ENCODE assay signal across 25 mouse cellular contexts in the genomic region with DNA sequence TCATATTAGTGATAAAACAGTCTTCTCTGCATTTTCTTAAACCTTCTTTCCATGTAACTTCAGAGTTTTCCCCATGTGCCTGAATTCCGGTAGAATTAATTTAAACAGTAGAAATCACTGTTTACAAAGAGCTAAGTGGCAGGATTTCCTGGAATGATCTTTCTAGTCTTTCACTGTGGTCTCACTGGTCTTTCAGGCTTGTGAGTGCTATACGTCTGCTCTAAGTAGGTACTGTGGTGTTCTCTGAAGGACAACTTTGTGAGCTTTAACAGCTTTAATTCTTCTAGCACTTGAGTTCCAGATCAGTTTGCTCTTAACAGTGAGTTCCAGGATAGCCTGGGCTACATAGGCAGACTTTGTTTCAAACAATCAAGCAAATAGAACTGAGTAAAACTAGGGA. TPM values are rescaled to one million over a fixed set of nuclear protein-coding genes. Genes with fewer than 3 reads are reported as not detected.
A peak's percentile ranks its signal among the peaks of the same experiment; 100 is the strongest.
DNase-seq lines count a peak whose midpoint lies in the region; ATAC-seq and TF ChIP-seq lines count a peak whose summit lies in the region.
"Had no signal": no experiment of that assay in that cellular context is flagged by ENCODE, and none has a peak within 500 bp of the region (broad histone marks: within the 10 kb centered on the region; RNA-seq: fewer than 3 reads in every experiment).

No protein-coding gene starts in this region.

- H3K9ac ChIP-seq in intestine, embryonic 14.5 days (ENCODE audit: low read length), result no peak overlapping the region
- H3K9ac ChIP-seq in intestine, embryonic 15.5 days, result no peak overlapping the region
- H3K9ac ChIP-seq in lung, embryonic 14.5 days, result no peak overlapping the region
- H3K9ac ChIP-seq in lung, embryonic 16.5 days (ENCODE audit: low read length), result no peak overlapping the region
- H3K9ac ChIP-seq: embryonic facial prominence, embryonic 12.5 days; embryonic facial prominence, embryonic 15.5 days; forebrain, embryonic 12.5 days had no signal

- WGBS in intestine, embryonic 14.5 days, result 28% methylated on average over 2 of the region's 2 CpGs
- 33% methylated on average over 2 of the region's 2 CpGs for WGBS in intestine, embryonic 15.5 days
- 20% methylated on average over 2 of the region's 2 CpGs for WGBS in lung, embryonic 14.5 days
- WGBS in lung, embryonic 16.5 days, result 23% methylated on average over 2 of the region's 2 CpGs
- WGBS in lung, adult 2 months, result 29% methylated on average over 2 of the region's 2 CpGs

- no peak for ATAC-seq in intestine, embryonic 14.5 days (replicated peaks; ENCODE audit: low FRiP score, low TSS enrichment, low read depth)
- no peak for ATAC-seq in intestine, embryonic 15.5 days
- no peak for ATAC-seq in lung, embryonic 14.5 days (ENCODE audit: insufficient read depth)
- ATAC-seq in lung, embryonic 16.5 days (ENCODE audit: low read depth), result peak; percentile 56; the same call in 1 of the 2 replicates
- ATAC-seq: forebrain, embryonic 14.5 days; forebrain, embryonic 16.5 days had no signal

- no peak for TF ChIP-seq CTCF in lung, embryonic 14.5 days (IDR thresholded peaks at IDR 0.05; ENCODE audit: low read depth)
- TF ChIP-seq CTCF in lung, adult 2 months (IDR thresholded peaks at IDR 0.05; ENCODE audit: insufficient read depth, low read length), result no peak

- 0 out of 2 replicates have a peak overlapping the region, but pooled peaks have one; percentile 16 for H3K27ac ChIP-seq in intestine, embryonic 14.5 days (ENCODE audit: low read depth)
- no peak overlapping the region for H3K27ac ChIP-seq in intestine, embryonic 15.5 days
- peak overlapping the region; percentile 67 for H3K27ac ChIP-seq in lung, embryonic 14.5 days (ENCODE audit: low read depth)
- H3K27ac ChIP-seq in lung, embryonic 16.5 days (ENCODE audit: low read length), result peak overlapping the region; percentile 57
- H3K27ac ChIP-seq: embryonic facial prominence, embryonic 12.5 days; embryonic facial prominence, embryonic 15.5 days; forebrain, embryonic 12.5 days had no signal

- H3K27me3 ChIP-seq in intestine, embryonic 14.5 days (replicated peaks; ENCODE audit: control insufficient read depth, insufficient read depth, low read length), result no peaks in the 10 kb centered on the region
- H3K27me3 ChIP-seq in intestine, embryonic 15.5 days (replicated peaks), result no peaks in the 10 kb centered on the region
- no peaks in the 10 kb centered on the region for H3K27me3 ChIP-seq in lung, embryonic 14.5 days (ENCODE audit: insufficient read depth, low read length)
- no peaks in the 10 kb centered on the region for H3K27me3 ChIP-seq in lung, embryonic 16.5 days (ENCODE audit: control insufficient read depth, insufficient read depth, low read depth, low read length)
- H3K27me3 ChIP-seq: embryonic facial prominence, embryonic 12.5 days; embryonic facial prominence, embryonic 15.5 days; forebrain, embryonic 12.5 days had no signal

- peaks cover 4% of the 10 kb centered on the region; the same call in 1 of the 2 replicates for H3K36me3 ChIP-seq in intestine, embryonic 14.5 days (ENCODE audit: control insufficient read depth, insufficient read depth, low read length)
- H3K36me3 ChIP-seq in intestine, embryonic 15.5 days, result no peaks in the 10 kb centered on the region
- H3K36me3 ChIP-seq in lung, embryonic 14.5 days (ENCODE audit: insufficient read depth), result peaks cover 11% of the 10 kb centered on the region; the same call in 1 of the 2 replicates
- H3K36me3 ChIP-seq in lung, embryonic 16.5 days (ENCODE audit: control insufficient read depth, insufficient read depth, low read length), result no peaks in the 10 kb centered on the region

- H3K4me3 ChIP-seq in intestine, embryonic 14.5 days (ENCODE audit: low read depth, low read length), result no peak overlapping the region
- H3K4me3 ChIP-seq in intestine, embryonic 15.5 days (replicated peaks), result no peak overlapping the region
- no peak overlapping the region for H3K4me3 ChIP-seq in lung, embryonic 14.5 days (ENCODE audit: low read depth, low read length)
- no peak overlapping the region for H3K4me3 ChIP-seq in lung, embryonic 16.5 days (ENCODE audit: low read length)
- H3K4me3 ChIP-seq in lung, adult 2 months (replicated peaks; ENCODE audit: extremely low read depth, low read depth, low read length), result no peak overlapping the region
- H3K4me3 ChIP-seq: embryonic facial prominence, embryonic 12.5 days; embryonic facial prominence, embryonic 15.5 days; erythroblast, embryonic 14.5 days; forebrain, embryonic 10.5 days; forebrain, embryonic 12.5 days had no signal

- H3K9me3 ChIP-seq in intestine, embryonic 14.5 days (ENCODE audit: control insufficient read depth, low read length), result no peaks in the 10 kb centered on the region
- no peaks in the 10 kb centered on the region for H3K9me3 ChIP-seq in intestine, embryonic 15.5 days
- no peaks in the 10 kb centered on the region for H3K9me3 ChIP-seq in lung, embryonic 14.5 days (ENCODE audit: low read depth, low read length)
- no peaks in the 10 kb centered on the region for H3K9me3 ChIP-seq in lung, embryonic 16.5 days (ENCODE audit: control insufficient read depth, low read length)
- H3K9me3 ChIP-seq: embryonic facial prominence, embryonic 12.5 days; embryonic facial prominence, embryonic 15.5 days; forebrain, embryonic 10.5 days; forebrain, embryonic 12.5 days had no signal

- H3K4me2 ChIP-seq in intestine, embryonic 14.5 days (ENCODE audit: low read length), result no peak overlapping the region
- H3K4me2 ChIP-seq in intestine, embryonic 15.5 days (replicated peaks), result no peak overlapping the region
- no peak overlapping the region; the same call in 1 of the 2 replicates for H3K4me2 ChIP-seq in lung, embryonic 14.5 days
- peak overlapping the region; percentile 18; the same call in 1 of the 2 replicates for H3K4me2 ChIP-seq in lung, embryonic 16.5 days (ENCODE audit: low read depth, low read length)
- H3K4me2 ChIP-seq: embryonic facial prominence, embryonic 12.5 days; embryonic facial prominence, embryonic 15.5 days; forebrain, embryonic 12.5 days had no signal

- no peak for TF ChIP-seq POLR2A in lung, adult 2 months (IDR thresholded peaks at IDR 0.05; ENCODE audit: borderline replicate concordance, extremely low read depth, low read depth, low read length)

- H3K4me1 ChIP-seq in intestine, embryonic 14.5 days (replicated peaks; ENCODE audit: control insufficient read depth, insufficient read depth, low read length), result peaks cover 22% of the 10 kb centered on the region
- peaks cover 11% of the 10 kb centered on the region for H3K4me1 ChIP-seq in intestine, embryonic 15.5 days (replicated peaks)
- H3K4me1 ChIP-seq in lung, embryonic 14.5 days (ENCODE audit: insufficient read depth), result peaks cover 3% of the 10 kb centered on the region; the same call in 1 of the 2 replicates
- H3K4me1 ChIP-seq in lung, embryonic 16.5 days (replicated peaks; ENCODE audit: control insufficient read depth, insufficient read depth, low read length), result peaks cover 22% of the 10 kb centered on the region
- H3K4me1 ChIP-seq in lung, adult 2 months (ENCODE audit: control insufficient read depth, insufficient read depth, low read length), result no peaks in the 10 kb centered on the region; the same call in none of the 2 replicates

- no peak for DNase-seq in intestine, embryonic 14.5 days (ENCODE audit: low spot score)
- DNase-seq in lung, embryonic 14.5 days, result peak; percentile 32
- no peak for DNase-seq in lung, adult 18-20 months
- DNase-seq in lung, postnatal 10 days, result no peak
- DNase-seq in lung, postnatal 36 days, result peak; percentile 17
- no peak for DNase-seq in lung, adult 2 months
- DNase-seq: adrenal gland, adult 2 months; adrenal gland, postnatal 10 days; adrenal gland, postnatal 25 days; cerebellum, adult 11 months; cerebellum, adult 18-20 months; cerebellum, adult 8-10 months; cerebellum, adult 9-11 months; cerebellum, postnatal 14 days; cerebellum, postnatal 36 days; embryo, embryonic 11 days had no signal

RNA-seq across cellular contexts. Expression of a gene that starts 9.8 kb away (rescaled TPM):
- polyA plus RNA-seq in intestine, embryonic 14.5 days (2014; fragmentation: Nextera tagmentation; extraction: Ambion mirVana), result 68.9 and 73.2 TPM in 2 replicates
- polyA plus RNA-seq in intestine, embryonic 15.5 days (2015; fragmentation: Nextera tagmentation; extraction: Ambion mirVana), result 34.4 and 37.9 TPM in 2 replicates
- 80.6 and 85.0 TPM in 2 replicates for polyA plus RNA-seq in lung, embryonic 14.5 days (2014; fragmentation: Nextera tagmentation; extraction: Ambion mirVana)
- polyA plus RNA-seq in lung, embryonic 16.5 days (2015; fragmentation: Nextera tagmentation; extraction: Ambion mirVana), result 41.3 and 41.7 TPM in 2 replicates
- polyA plus RNA-seq in lung, adult 2 months (2012; rRNA removed), result 16.5 and 17.3 TPM in 2 replicates

RNA-seq across cellular contexts. Expression of a gene that starts 28.2 kb away (rescaled TPM):
- 4.1 and 5.0 TPM in 2 replicates for polyA plus RNA-seq in intestine, embryonic 14.5 days (2014; fragmentation: Nextera tagmentation; extraction: Ambion mirVana)
- 10.2 and 10.7 TPM in 2 replicates for polyA plus RNA-seq in intestine, embryonic 15.5 days (2015; fragmentation: Nextera tagmentation; extraction: Ambion mirVana)
- polyA plus RNA-seq in lung, embryonic 14.5 days (2014; fragmentation: Nextera tagmentation; extraction: Ambion mirVana), result 3.5 and 3.8 TPM in 2 replicates
- 12.8 and 12.9 TPM in 2 replicates for polyA plus RNA-seq in lung, embryonic 16.5 days (2015; fragmentation: Nextera tagmentation; extraction: Ambion mirVana)
- polyA plus RNA-seq in lung, adult 2 months (2012; rRNA removed), result 24.8 and 28.3 TPM in 2 replicates

RNA-seq across cellular contexts. Expression of a gene that starts 32.3 kb away (rescaled TPM):
- polyA plus RNA-seq in intestine, embryonic 14.5 days (2014; fragmentation: Nextera tagmentation; extraction: Ambion mirVana), result 34.5 and 37.4 TPM in 2 replicates
- 34.0 and 34.3 TPM in 2 replicates for polyA plus RNA-seq in intestine, embryonic 15.5 days (2015; fragmentation: Nextera tagmentation; extraction: Ambion mirVana)
- 36.7 and 38.6 TPM in 2 replicates for polyA plus RNA-seq in lung, embryonic 14.5 days (2014; fragmentation: Nextera tagmentation; extraction: Ambion mirVana)
- polyA plus RNA-seq in lung, embryonic 16.5 days (2015; fragmentation: Nextera tagmentation; extraction: Ambion mirVana), result 28.3 and 31.0 TPM in 2 replicates
- polyA plus RNA-seq in lung, adult 2 months (2012; rRNA removed), result 14.2 and 16.5 TPM in 2 replicates

RNA-seq across cellular contexts. Expression of a gene that starts 32.3 kb away (rescaled TPM):
- 61.2 and 64.6 TPM in 2 replicates for polyA plus RNA-seq in intestine, embryonic 14.5 days (2014; fragmentation: Nextera tagmentation; extraction: Ambion mirVana)
- polyA plus RNA-seq in intestine, embryonic 15.5 days (2015; fragmentation: Nextera tagmentation; extraction: Ambion mirVana), result 47.3 and 49.0 TPM in 2 replicates
- 48.7 and 53.9 TPM in 2 replicates for polyA plus RNA-seq in lung, embryonic 14.5 days (2014; fragmentation: Nextera tagmentation; extraction: Ambion mirVana)
- polyA plus RNA-seq in lung, embryonic 16.5 days (2015; fragmentation: Nextera tagmentation; extraction: Ambion mirVana), result 40.5 and 42.0 TPM in 2 replicates
- 14.2 and 17.0 TPM in 2 replicates for polyA plus RNA-seq in lung, adult 2 months (2012; rRNA removed)

RNA-seq across cellular contexts. Expression of a gene that starts 41.7 kb away (rescaled TPM):
- polyA plus RNA-seq in intestine, embryonic 14.5 days (2014; fragmentation: Nextera tagmentation; extraction: Ambion mirVana), result 22.4 and 25.4 TPM in 2 replicates
- 30.2 and 32.7 TPM in 2 replicates for polyA plus RNA-seq in intestine, embryonic 15.5 days (2015; fragmentation: Nextera tagmentation; extraction: Ambion mirVana)
- polyA plus RNA-seq in lung, embryonic 14.5 days (2014; fragmentation: Nextera tagmentation; extraction: Ambion mirVana), result 29.6 and 31.1 TPM in 2 replicates
- polyA plus RNA-seq in lung, embryonic 16.5 days (2015; fragmentation: Nextera tagmentation; extraction: Ambion mirVana), result 62.7 and 62.8 TPM in 2 replicates
- polyA plus RNA-seq in lung, adult 2 months (2012; rRNA removed), result 40.1 and 47.0 TPM in 2 replicates

Comparison
In these comparisons a context has a peak if more than half of its experiments do, and no peak if none do; other contexts are left out.
1. DNase-seq: peak in lung, embryonic 14.5 days (single experiment) and lung, postnatal 36 days (single experiment); none in intestine, embryonic 14.5 days (single experiment), lung, adult 18-20 months (0 of 2), lung, postnatal 10 days (single experiment) and lung, adult 2 months (single experiment).